Mouse (Mus musculus): ENCODE measurements around the gene Fbxw24.
A peak's percentile ranks its signal among the peaks of the same experiment; 100 is the strongest.
"Not testable (repeated sequence)": the region's sequence is repeated elsewhere in the genome, so short reads cannot be mapped to it uniquely, and the experiment has no call there.

The Fbxw24 gene

GRCm38 (mm10) chr9:109625957-109626356 lies at the start of gene Fbxw24:
Gene Fbxw24, minus strand, starts transcription at chr9:109626057.
- DNase-seq (ENCODE audit: low spot score) = not testable (repeated sequence)

GRCm38 (mm10) chr9:109664552-109664951 lies 38.7 kb upstream of the Fbxw24 start, which contains the start of gene Fbxw25:
Gene Fbxw25, minus strand, starts transcription at chr9:109664652.
- DNase-seq (ENCODE audit: low spot score) = not testable (repeated sequence)

- DNase-seq (ENCODE audit: low spot score) = peak; percentile 64
Measured at GRCm38 (mm10) chr9:109606837-109607236, 19.0 kb downstream of the Fbxw24 start.

- DNase-seq (ENCODE audit: low spot score) = peak; percentile 2
Measured at GRCm38 (mm10) chr9:109602128-109602527, 23.7 kb downstream of the Fbxw24 start.

- DNase-seq (ENCODE audit: low spot score) = no peak
Measured at GRCm38 (mm10) chr9:109597226-109597625, 28.6 kb downstream of the Fbxw24 start.

- DNase-seq (ENCODE audit: low spot score) = no peak
Measured at GRCm38 (mm10) chr9:109594866-109595265, 31.0 kb downstream of the Fbxw24 start.

GRCm38 (mm10) chr9:109568162-109568561 lies 57.7 kb downstream of the Fbxw24 start, which contains the start of gene Fbxw15:
Gene Fbxw15, minus strand, starts transcription at chr9:109568262.
- not testable (repeated sequence) for DNase-seq (ENCODE audit: low spot score)

GRCm38 (mm10) chr9:109565546-109565945 lies 60.3 kb downstream of the Fbxw24 start:
- no peak for DNase-seq (ENCODE audit: low spot score)

GRCm38 (mm10) chr9:109562106-109562505 lies 63.8 kb downstream of the Fbxw24 start:
- DNase-seq (ENCODE audit: low spot score) = not testable (repeated sequence)

GRCm38 (mm10) chr9:109552483-109552882 lies 73.4 kb downstream of the Fbxw24 start:
- no peak for DNase-seq (ENCODE audit: low spot score)
